Mouse (Mus musculus): Measurements from ENCODE around the gene Slc4a11. TPM values are rescaled to one million over a fixed set of nuclear protein-coding genes. Genes with fewer than 3 reads are reported as not detected.
"Not testable (repeated sequence)": the region's sequence is repeated elsewhere in the genome, so short reads cannot be mapped to it uniquely, and the experiment has no call there.

Gene Slc4a11
- polyA plus RNA-seq, 1 experiment from 2014 or later: 0.11 TPM

DNA sequence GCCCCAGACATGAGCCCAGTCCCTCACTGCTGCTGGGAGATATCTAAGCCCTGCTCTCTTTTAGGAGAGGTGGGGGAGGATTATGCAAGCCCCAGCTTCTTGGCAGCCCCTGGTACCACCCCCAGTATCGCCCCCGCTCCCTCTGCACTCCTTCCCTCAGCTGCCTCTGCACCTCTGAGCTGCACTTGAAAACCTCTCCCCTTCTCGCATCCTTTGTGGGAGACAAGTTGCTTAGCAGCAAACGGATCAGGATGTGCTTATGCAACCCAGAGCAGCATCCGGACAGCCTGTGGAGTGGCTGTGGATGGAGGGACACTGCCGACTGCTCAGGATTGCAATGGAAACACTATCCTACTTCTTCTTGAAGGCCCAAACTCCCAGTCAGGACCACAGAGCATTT lies 39.8 kb downstream of the Slc4a11 start:
- Histone ChIP-seq H3K36me3 (ENCODE audit: control insufficient read depth, insufficient read depth, low read length) (peaks cover 93% of the 10 kb centered on the region), H3K9ac (ENCODE audit: low read length) (no peak overlapping the region), H3K9me3 (ENCODE audit: control insufficient read depth, low read length) (no peaks in the 10 kb centered on the region), H3K27ac (replicated peaks in 1 of 2; ENCODE audit: control insufficient read depth in 1 of 2, insufficient read depth in 1 of 2, low read depth in 2 of 2, low read length in 2 of 2) (no peak overlapping the region), H3K4me2 (ENCODE audit: low read length) (no peak overlapping the region), H3K4me3 (ENCODE audit: control insufficient read depth in 1 of 2, insufficient read depth in 1 of 2, low read depth in 1 of 2, low read length in 2 of 2) (no peak overlapping the region), H3K4me1 (ENCODE audit: control insufficient read depth in 2 of 2, insufficient read depth in 2 of 2, low read length in 2 of 2) (no peaks in the 10 kb centered on the region), H3K27me3 (ENCODE audit: control insufficient read depth, insufficient read depth, low read length) (no peaks in the 10 kb centered on the region)
- WGBS: 80% methylated on average over 6 of the region's 6 CpGs
- no peak for ATAC-seq (ENCODE audit: insufficient number of reproducible peaks, insufficient read depth, low FRiP score, low read depth)

DNA sequence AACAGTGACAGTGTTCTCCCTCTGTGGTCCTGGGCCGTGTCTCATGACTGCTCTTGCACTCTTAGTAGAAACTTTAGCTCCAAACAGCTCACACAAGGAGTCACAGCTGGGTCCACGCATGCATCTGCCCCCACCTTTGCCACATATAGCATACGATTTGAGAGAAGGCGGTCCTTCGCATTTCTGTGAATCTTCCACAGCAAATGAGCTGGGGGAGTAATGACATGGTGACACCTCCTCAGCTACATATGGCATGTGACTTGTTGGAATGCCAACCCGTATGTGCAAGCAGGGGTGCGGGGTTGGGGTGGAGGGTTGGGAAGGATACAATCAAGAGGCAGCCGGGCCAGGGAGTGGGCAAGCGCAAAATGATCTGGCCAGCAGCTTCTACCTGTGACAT lies 40.8 kb downstream of the Slc4a11 start:
- Histone ChIP-seq H3K4me2 (ENCODE audit: low read length) (no peak overlapping the region), H3K9me3 (ENCODE audit: control insufficient read depth, low read length) (no peaks in the 10 kb centered on the region), H3K36me3 (ENCODE audit: control insufficient read depth, insufficient read depth, low read length) (peaks cover 91% of the 10 kb centered on the region), H3K4me1 (ENCODE audit: control insufficient read depth in 2 of 2, insufficient read depth in 2 of 2, low read length in 2 of 2) (no peaks in the 10 kb centered on the region), H3K27ac (replicated peaks in 1 of 2; ENCODE audit: control insufficient read depth in 1 of 2, insufficient read depth in 1 of 2, low read depth in 2 of 2, low read length in 2 of 2) (no peak overlapping the region), H3K9ac (ENCODE audit: low read length) (no peak overlapping the region), H3K4me3 (ENCODE audit: control insufficient read depth in 1 of 2, insufficient read depth in 1 of 2, low read depth in 1 of 2, low read length in 2 of 2) (no peak overlapping the region), H3K27me3 (ENCODE audit: control insufficient read depth, insufficient read depth, low read length) (no peaks in the 10 kb centered on the region)
- WGBS: 88% methylated on average over 9 of the region's 9 CpGs
- no peak for ATAC-seq (ENCODE audit: insufficient number of reproducible peaks, insufficient read depth, low FRiP score, low read depth)

DNA sequence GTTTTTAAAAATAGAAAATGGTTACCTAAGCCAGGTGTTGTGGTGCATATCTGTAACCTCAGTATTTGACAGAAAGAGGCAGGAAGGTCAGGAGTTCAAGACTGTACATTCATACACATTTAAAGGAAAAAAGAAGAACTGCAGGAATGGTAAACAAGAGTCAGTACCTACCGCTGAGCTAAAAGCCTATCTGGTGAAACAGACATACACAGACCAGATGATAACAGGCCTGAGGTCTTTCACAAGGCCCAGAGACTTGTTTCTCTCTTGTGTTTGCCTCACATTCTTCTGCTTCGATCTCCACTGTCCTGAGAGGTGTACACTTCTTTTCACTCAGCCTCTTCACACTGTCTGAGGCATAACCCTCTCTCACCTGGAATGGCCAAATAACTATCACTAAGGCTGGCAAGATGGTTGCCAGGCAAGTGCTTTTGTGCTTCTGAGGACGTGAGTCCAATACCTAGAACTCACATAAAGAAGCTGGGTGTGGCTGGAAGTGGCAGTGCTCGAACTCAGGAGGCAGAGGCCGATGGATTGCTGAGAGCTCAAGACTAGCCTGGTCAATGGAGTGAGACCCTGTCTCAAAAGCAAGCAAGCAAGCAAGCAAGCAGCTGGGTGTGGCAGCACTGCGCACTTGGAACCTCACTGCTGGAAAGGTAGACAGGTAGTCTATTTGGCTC lies 41.5 kb downstream of the Slc4a11 start:
- Histone ChIP-seq H3K4me3 (ENCODE audit: control insufficient read depth in 1 of 2, insufficient read depth in 1 of 2, low read depth in 1 of 2, low read length in 2 of 2) (no peak overlapping the region), H3K9me3 (ENCODE audit: control insufficient read depth, low read length) (no peaks in the 10 kb centered on the region), H3K27me3 (ENCODE audit: control insufficient read depth, insufficient read depth, low read length) (no peaks in the 10 kb centered on the region), H3K4me2 (ENCODE audit: low read length) (no peak overlapping the region), H3K36me3 (ENCODE audit: control insufficient read depth, insufficient read depth, low read length) (peaks cover 87% of the 10 kb centered on the region), H3K9ac (ENCODE audit: low read length) (no peak overlapping the region), H3K27ac (replicated peaks in 1 of 2; ENCODE audit: control insufficient read depth in 1 of 2, insufficient read depth in 1 of 2, low read depth in 2 of 2, low read length in 2 of 2) (no peak overlapping the region), H3K4me1 (ENCODE audit: control insufficient read depth in 2 of 2, insufficient read depth in 2 of 2, low read length in 2 of 2) (no peaks in the 10 kb centered on the region)
- ATAC-seq (ENCODE audit: insufficient number of reproducible peaks, insufficient read depth, low FRiP score, low read depth): no peak
- WGBS: 88% methylated on average over 6 of the region's 6 CpGs

GRCm38 (mm10) chr2:130653760-130654159 lies 43.6 kb downstream of the Slc4a11 start:
- Histone ChIP-seq H3K27me3 (ENCODE audit: control insufficient read depth, insufficient read depth, low read length) (no peaks in the 10 kb centered on the region), H3K9ac (ENCODE audit: low read length) (no peak overlapping the region), H3K36me3 (ENCODE audit: control insufficient read depth, insufficient read depth, low read length) (peaks cover 76% of the 10 kb centered on the region), H3K4me3 (ENCODE audit: control insufficient read depth in 1 of 2, insufficient read depth in 1 of 2, low read depth in 1 of 2, low read length in 2 of 2) (no peak overlapping the region), H3K4me2 (ENCODE audit: low read length) (no peak overlapping the region), H3K4me1 (ENCODE audit: control insufficient read depth in 2 of 2, insufficient read depth in 2 of 2, low read length in 2 of 2) (no peaks in the 10 kb centered on the region), H3K9me3 (ENCODE audit: control insufficient read depth, low read length) (no peaks in the 10 kb centered on the region), H3K27ac (replicated peaks in 1 of 2; ENCODE audit: control insufficient read depth in 1 of 2, insufficient read depth in 1 of 2, low read depth in 2 of 2, low read length in 2 of 2) (no peak overlapping the region)
- ATAC-seq (ENCODE audit: insufficient number of reproducible peaks, insufficient read depth, low FRiP score, low read depth): no peak
- 67% methylated on average over 1 of the region's 1 CpGs for WGBS

DNA sequence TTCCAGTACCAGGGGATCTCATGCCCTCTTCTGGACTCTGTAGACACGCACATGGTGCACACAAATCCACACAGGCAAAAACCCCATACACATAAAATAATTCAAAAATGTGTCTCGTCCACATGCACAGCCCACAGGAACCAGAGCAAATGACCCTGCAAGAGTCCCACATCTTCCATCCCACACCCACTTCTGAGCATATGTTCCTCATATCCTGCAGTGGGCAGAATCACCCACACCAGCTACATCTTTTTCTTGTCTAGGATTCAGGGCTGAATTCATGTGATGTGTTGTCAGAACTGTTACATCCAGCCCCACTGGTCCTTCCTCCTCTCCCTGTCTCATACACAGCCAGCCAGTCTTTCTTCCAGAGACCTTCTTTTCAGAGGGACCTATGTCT lies 44.0 kb downstream of the Slc4a11 start:
- no peaks in the 10 kb centered on the region for H3K4me1 ChIP-seq (ENCODE audit: control insufficient read depth in 2 of 2, insufficient read depth in 2 of 2, low read length in 2 of 2)
- no peak for ATAC-seq (ENCODE audit: insufficient number of reproducible peaks, insufficient read depth, low FRiP score, low read depth)
- no peaks in the 10 kb centered on the region for H3K9me3 ChIP-seq (ENCODE audit: control insufficient read depth, low read length)
- H3K27ac ChIP-seq (replicated peaks in 1 of 2; ENCODE audit: control insufficient read depth in 1 of 2, insufficient read depth in 1 of 2, low read depth in 2 of 2, low read length in 2 of 2): no peak overlapping the region
- H3K4me2 ChIP-seq (ENCODE audit: low read length): no peak overlapping the region
- H3K27me3 ChIP-seq (ENCODE audit: control insufficient read depth, insufficient read depth, low read length): no peaks in the 10 kb centered on the region
- H3K9ac ChIP-seq (ENCODE audit: low read length): no peak overlapping the region
- 86% methylated on average over 2 of the region's 2 CpGs for WGBS
- H3K4me3 ChIP-seq (ENCODE audit: control insufficient read depth in 1 of 2, insufficient read depth in 1 of 2, low read depth in 1 of 2, low read length in 2 of 2): no peak overlapping the region
- H3K36me3 ChIP-seq (ENCODE audit: control insufficient read depth, insufficient read depth, low read length): peaks cover 72% of the 10 kb centered on the region

DNA sequence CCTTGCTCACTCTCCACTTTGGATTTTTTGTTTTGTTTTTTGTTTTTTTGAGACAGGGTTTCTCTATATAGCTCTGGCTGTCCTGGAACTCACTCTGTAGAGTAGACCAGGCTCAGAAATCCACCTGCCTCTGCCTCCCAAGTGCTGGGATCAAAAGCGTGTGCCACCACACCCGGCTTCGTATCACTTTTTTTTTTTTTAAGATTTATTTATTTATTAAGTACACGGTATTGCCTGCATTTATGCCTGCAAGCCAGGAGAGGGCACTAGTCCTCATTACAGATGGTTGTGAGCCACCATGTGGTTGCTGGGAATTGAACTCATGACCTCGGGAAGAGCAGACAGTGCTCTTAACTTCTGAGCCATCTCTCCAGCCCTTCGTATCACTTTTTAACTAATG lies 48.3 kb downstream of the Slc4a11 start:
- not testable (repeated sequence) for ATAC-seq (ENCODE audit: insufficient number of reproducible peaks, insufficient read depth, low FRiP score, low read depth); H3K27me3 ChIP-seq (ENCODE audit: control insufficient read depth, insufficient read depth, low read length); H3K4me1 ChIP-seq (ENCODE audit: control insufficient read depth in 2 of 2, insufficient read depth in 2 of 2, low read length in 2 of 2); H3K4me3 ChIP-seq (ENCODE audit: control insufficient read depth in 1 of 2, insufficient read depth in 1 of 2, low read depth in 1 of 2, low read length in 2 of 2); H3K27ac ChIP-seq (replicated peaks in 1 of 2; ENCODE audit: control insufficient read depth in 1 of 2, insufficient read depth in 1 of 2, low read depth in 2 of 2, low read length in 2 of 2); H3K4me2 ChIP-seq (ENCODE audit: low read length); H3K9me3 ChIP-seq (ENCODE audit: control insufficient read depth, low read length); H3K9ac ChIP-seq (ENCODE audit: low read length)
- WGBS: 78% methylated on average over 6 of the region's 6 CpGs
- peaks cover 30% of the 10 kb centered on the region for H3K36me3 ChIP-seq (ENCODE audit: control insufficient read depth, insufficient read depth, low read length)

DNA sequence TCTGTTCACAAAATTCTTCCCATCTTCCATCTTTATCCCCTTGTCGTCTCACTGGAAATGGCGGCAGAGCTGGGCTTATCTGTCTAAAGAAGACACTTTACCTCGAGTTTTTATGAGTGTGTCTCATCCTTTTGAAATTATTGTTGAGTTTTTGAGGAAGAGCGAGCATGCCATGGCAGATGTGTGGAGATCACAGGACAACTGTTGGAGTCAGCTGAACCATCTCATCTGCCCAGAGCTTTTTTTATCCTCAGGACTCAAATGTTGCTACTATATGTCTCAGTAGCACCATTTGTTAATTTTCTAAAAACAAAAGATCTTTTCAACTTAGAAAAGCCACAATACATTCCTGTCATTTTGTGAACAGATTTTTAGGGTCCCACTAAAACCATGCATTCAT lies 52.1 kb downstream of the Slc4a11 start:
- Histone ChIP-seq H3K36me3 (ENCODE audit: control insufficient read depth, insufficient read depth, low read length) (peaks cover 5% of the 10 kb centered on the region; the same call in 1 of the 2 replicates), H3K27ac (replicated peaks in 1 of 2; ENCODE audit: control insufficient read depth in 1 of 2, insufficient read depth in 1 of 2, low read depth in 2 of 2, low read length in 2 of 2) (no peak overlapping the region), H3K9ac (ENCODE audit: low read length) (no peak overlapping the region), H3K4me3 (ENCODE audit: control insufficient read depth in 1 of 2, insufficient read depth in 1 of 2, low read depth in 1 of 2, low read length in 2 of 2) (no peak overlapping the region), H3K4me2 (ENCODE audit: low read length) (no peak overlapping the region), H3K9me3 (ENCODE audit: control insufficient read depth, low read length) (no peaks in the 10 kb centered on the region), H3K4me1 (ENCODE audit: control insufficient read depth in 2 of 2, insufficient read depth in 2 of 2, low read length in 2 of 2) (peaks cover 3 to 4% of the 10 kb centered on the region in 2 experiments; a peak in 2 of 4 replicates), H3K27me3 (ENCODE audit: control insufficient read depth, insufficient read depth, low read length) (peaks cover 4% of the 10 kb centered on the region; the same call in 1 of the 2 replicates)
- WGBS: 72% methylated on average over 4 of the region's 4 CpGs
- ATAC-seq (ENCODE audit: insufficient number of reproducible peaks, insufficient read depth, low FRiP score, low read depth): no peak

Measured in heart, embryonic 14.5 days (tissue).